Mouse (Mus musculus): ENCODE results near the gene Ing2. TPM values are rescaled to one million over a fixed set of nuclear protein-coding genes. Genes with fewer than 3 reads are reported as not detected.
A peak's percentile ranks its signal among the peaks of the same experiment; 100 is the strongest.

Ing2 gene
- total and polyA plus RNA-seq, 2 experiments from 2014 or later, result 10.0 to 10.5 TPM

GRCm38 (mm10) chr8:47637152-47637551 is 38.2 kb downstream of the Ing2 start:
- H3K27ac ChIP-seq (ENCODE audit: low read depth, low read length), result no peak overlapping the region
- H3K9ac ChIP-seq (replicated peaks; ENCODE audit: low read length, poor library complexity, severe bottlenecking), result no peak overlapping the region
- WGBS, result 74% methylated on average over 4 of the region's 4 CpGs
- ATAC-seq (ENCODE audit: low FRiP score) (no peak), DNase-seq (ENCODE audit: low spot score) (no peak)
- H3K27me3 ChIP-seq (ENCODE audit: insufficient read depth, low read length), result no peaks in the 10 kb centered on the region
- H3K4me1 ChIP-seq (ENCODE audit: insufficient read depth, low read length), result no peaks in the 10 kb centered on the region
- H3K4me3 ChIP-seq (ENCODE audit: low read depth, low read length), result no peak overlapping the region
- no peak overlapping the region for H3K4me2 ChIP-seq (ENCODE audit: low read depth, low read length, poor library complexity, severe bottlenecking)
- no peaks in the 10 kb centered on the region for H3K36me3 ChIP-seq (ENCODE audit: insufficient read depth, low read length)
- H3K9me3 ChIP-seq (ENCODE audit: low read length), result no peaks in the 10 kb centered on the region
- no peak for TF ChIP-seq CTCF (IDR thresholded peaks at IDR 0.05)

- TF ChIP-seq CTCF (IDR thresholded peaks at IDR 0.05), result no peak
- Histone ChIP-seq H3K36me3 (ENCODE audit: insufficient read depth, low read length) (no peaks in the 10 kb centered on the region), H3K4me2 (ENCODE audit: low read depth, low read length, poor library complexity, severe bottlenecking) (0 out of 2 replicates have a peak overlapping the region, but pooled peaks have one; percentile 13), H3K4me3 (ENCODE audit: low read depth, low read length) (no peak overlapping the region), H3K27me3 (ENCODE audit: insufficient read depth, low read length) (no peaks in the 10 kb centered on the region), H3K4me1 (ENCODE audit: insufficient read depth, low read length) (no peaks in the 10 kb centered on the region), H3K9ac (replicated peaks; ENCODE audit: low read length, poor library complexity, severe bottlenecking) (no peak overlapping the region), H3K27ac (ENCODE audit: low read depth, low read length) (no peak overlapping the region), H3K9me3 (ENCODE audit: low read length) (no peaks in the 10 kb centered on the region)
- ATAC-seq (ENCODE audit: low FRiP score), result no peak
- DNase-seq (ENCODE audit: low spot score), result no peak
- 58% methylated on average over 3 of the region's 3 CpGs for WGBS
These were observed 39.3 kb downstream of the Ing2 start for GRCm38 (mm10) chr8:47636032-47636431.

GRCm38 (mm10) chr8:47634791-47635341 is 40.5 kb downstream of the Ing2 start:
- Histone ChIP-seq H3K9ac (replicated peaks; ENCODE audit: low read length, poor library complexity, severe bottlenecking) (no peak overlapping the region), H3K27ac (ENCODE audit: low read depth, low read length) (no peak overlapping the region), H3K4me2 (ENCODE audit: low read depth, low read length, poor library complexity, severe bottlenecking) (peak overlapping the region; percentile 12; the same call in 1 of the 2 replicates), H3K4me3 (ENCODE audit: low read depth, low read length) (no peak overlapping the region), H3K36me3 (ENCODE audit: insufficient read depth, low read length) (no peaks in the 10 kb centered on the region), H3K9me3 (ENCODE audit: low read length) (0 out of 2 replicates have a peak, but pooled peaks cover 5% of the 10 kb centered on the region), H3K27me3 (ENCODE audit: insufficient read depth, low read length) (no peaks in the 10 kb centered on the region), H3K4me1 (ENCODE audit: insufficient read depth, low read length) (no peaks in the 10 kb centered on the region)
- DNase-seq (ENCODE audit: low spot score) (no peak), ATAC-seq (ENCODE audit: low FRiP score) (no peak)
- WGBS, result 41% methylated on average over 10 of the region's 10 CpGs
- no peak for TF ChIP-seq CTCF (IDR thresholded peaks at IDR 0.05)

DNA sequence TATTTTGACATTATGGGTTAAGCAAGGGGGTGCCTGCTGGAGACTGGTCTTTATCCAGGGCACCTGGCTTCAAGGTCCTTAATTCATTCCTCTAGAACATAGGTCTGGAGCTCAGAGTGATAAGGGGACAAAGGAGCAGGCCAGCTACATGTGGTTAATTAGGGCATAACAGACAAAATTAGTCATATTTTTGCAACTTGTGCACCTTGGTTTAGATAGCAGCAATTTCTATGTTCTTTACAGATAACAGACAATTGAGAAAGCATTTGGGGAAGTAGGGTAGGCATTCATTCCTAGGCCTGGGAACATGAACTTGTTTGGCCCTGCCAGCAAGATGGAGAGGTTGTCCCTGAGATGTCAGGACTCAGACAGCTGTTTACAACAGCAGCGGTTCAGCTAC is 54.2 kb downstream of the Ing2 start:
- Histone ChIP-seq H3K9me3 (ENCODE audit: low read length) (no peaks in the 10 kb centered on the region), H3K27ac (ENCODE audit: low read depth, low read length) (no peak overlapping the region), H3K27me3 (ENCODE audit: insufficient read depth, low read length) (no peaks in the 10 kb centered on the region), H3K4me3 (ENCODE audit: low read depth, low read length) (no peak overlapping the region), H3K36me3 (ENCODE audit: insufficient read depth, low read length) (no peaks in the 10 kb centered on the region), H3K4me2 (ENCODE audit: low read depth, low read length, poor library complexity, severe bottlenecking) (no peak overlapping the region), H3K9ac (replicated peaks; ENCODE audit: low read length, poor library complexity, severe bottlenecking) (no peak overlapping the region), H3K4me1 (ENCODE audit: insufficient read depth, low read length) (no peaks in the 10 kb centered on the region)
- ATAC-seq (ENCODE audit: low FRiP score), result no peak
- WGBS, result 96% methylated on average over 1 of the region's 1 CpGs
- TF ChIP-seq CTCF (IDR thresholded peaks at IDR 0.05), result no peak
- DNase-seq (ENCODE audit: low spot score), result no peak

Other genes with a start within 250 kb of the Ing2 start
- 123 and 125 TPM in 2 replicates for gene Stox2, start 229.2 kb downstream of the Ing2 start, total RNA-seq (2014; rRNA removed)
- gene Stox2, start 229.2 kb downstream of the Ing2 start, polyA plus RNA-seq (2015; fragmentation: Nextera tagmentation; extraction: Ambion mirVana), result 35.7 and 42.8 TPM in 2 replicates
- gene Trappc11, start 142.1 kb downstream of the Ing2 start, total RNA-seq (2014; rRNA removed), result 44.1 and 56.0 TPM in 2 replicates
- 28.5 and 29.3 TPM in 2 replicates for gene Trappc11, start 142.1 kb downstream of the Ing2 start, polyA plus RNA-seq (2015; fragmentation: Nextera tagmentation; extraction: Ambion mirVana)
- gene Rwdd4a, start 141.9 kb downstream of the Ing2 start, total RNA-seq (2014; rRNA removed), result 13.4 and 24.1 TPM in 2 replicates
- gene Rwdd4a, start 141.9 kb downstream of the Ing2 start, polyA plus RNA-seq (2015; fragmentation: Nextera tagmentation; extraction: Ambion mirVana), result 27.2 and 31.5 TPM in 2 replicates
- 19.4 and 19.9 TPM in 2 replicates for gene Cdkn2aip, start 38.4 kb upstream of the Ing2 start, total RNA-seq (2014; rRNA removed)
- 21.8 and 23.3 TPM in 2 replicates for gene Cdkn2aip, start 38.4 kb upstream of the Ing2 start, polyA plus RNA-seq (2015; fragmentation: Nextera tagmentation; extraction: Ambion mirVana)
- not detected in 2 replicates for gene Cldn24, start 146.6 kb upstream of the Ing2 start, total RNA-seq (2014; rRNA removed)
- not detected in 2 replicates for gene Cldn24, start 146.6 kb upstream of the Ing2 start, polyA plus RNA-seq (2015; fragmentation: Nextera tagmentation; extraction: Ambion mirVana)
- gene Cldn22, start 148.9 kb upstream of the Ing2 start, total RNA-seq (2014; rRNA removed), result not detected in 2 replicates
- gene Cldn22, start 148.9 kb upstream of the Ing2 start, polyA plus RNA-seq (2015; fragmentation: Nextera tagmentation; extraction: Ambion mirVana), result not detected in 2 replicates

Measured in midbrain, postnatal 0 days (tissue).